Mouse (Mus musculus) CD4-positive helper T cell, adult 2 months (primary cell): ENCODE results near the gene Relt.
A peak's percentile ranks its signal among the peaks of the same experiment; 100 is the strongest.
"Not testable (repeated sequence)": the region's sequence is repeated elsewhere in the genome, so short reads cannot be mapped to it uniquely, and the experiment has no call there.

Experiments
- DNase-seq: peaks from one replicate; pipeline ENCODE4 v3.0.0-alpha.2; 2012; ENCODE audit warnings: low read depth, missing footprints, low spot score

Relt gene

GRCm38 (mm10) chr7:100875822-100876221, 12.6 kb upstream of the Relt start:
- DNase-seq = peak; percentile 34

- DNase-seq = no peak
Observed at GRCm38 (mm10) chr7:100873197-100873596, 10.0 kb upstream of the Relt start.

GRCm38 (mm10) chr7:100871892-100872291, 8.6 kb upstream of the Relt start:
- DNase-seq = no peak

- DNase-seq = no peak
Observed at GRCm38 (mm10) chr7:100871355-100871754, 8.1 kb upstream of the Relt start.

GRCm38 (mm10) chr7:100869877-100870629, 6.8 kb upstream of the Relt start:
- no peak for DNase-seq

GRCm38 (mm10) chr7:100868551-100868950, 5.3 kb upstream of the Relt start:
- DNase-seq = no peak

GRCm38 (mm10) chr7:100867561-100867960, 4.3 kb upstream of the Relt start:
- no peak for DNase-seq

GRCm38 (mm10) chr7:100866675-100867074, 3.4 kb upstream of the Relt start:
- DNase-seq = peak; percentile 80

GRCm38 (mm10) chr7:100862353-100862752, 893 bp downstream of the Relt start:
- no peak for DNase-seq

GRCm38 (mm10) chr7:100861209-100861608, 2.0 kb downstream of the Relt start:
- no peak for DNase-seq

GRCm38 (mm10) chr7:100860450-100860849, 2.8 kb downstream of the Relt start:
- no peak for DNase-seq

- DNase-seq = peak; percentile 84
Observed at GRCm38 (mm10) chr7:100855795-100856573, 7.3 kb downstream of the Relt start.

GRCm38 (mm10) chr7:100855300-100855699, 7.9 kb downstream of the Relt start:
- DNase-seq = peak; percentile 34

- DNase-seq = no peak
Observed at GRCm38 (mm10) chr7:100854861-100855260, 8.4 kb downstream of the Relt start.

- DNase-seq = no peak
Observed at GRCm38 (mm10) chr7:100854137-100854814, 9.0 kb downstream of the Relt start.

- DNase-seq = no peak
Observed at GRCm38 (mm10) chr7:100853396-100853795, 9.8 kb downstream of the Relt start.

- DNase-seq = no peak
Observed at GRCm38 (mm10) chr7:100851481-100852356, 11.5 kb downstream of the Relt start.

- no peak for DNase-seq
Observed at GRCm38 (mm10) chr7:100849508-100849907, 13.7 kb downstream of the Relt start.

GRCm38 (mm10) chr7:100848744-100849143, 14.5 kb downstream of the Relt start:
- peak; percentile 67 for DNase-seq

GRCm38 (mm10) chr7:100847131-100847530, 16.1 kb downstream of the Relt start:
- DNase-seq = no peak

- DNase-seq = not testable (repeated sequence)
Observed at GRCm38 (mm10) chr7:100846033-100846432, 17.2 kb downstream of the Relt start.
